Mouse (Mus musculus) retina, postnatal 1 day (tissue): Measurements from ENCODE around the gene Tspan15.
A peak's percentile ranks its signal among the peaks of the same experiment; 100 is the strongest.

ENCODE experiments used
- DNase-seq: peaks from one replicate; pipeline ENCODE4 v3.0.0-alpha.2; 2012

The Tspan15 gene

GRCm38 (mm10) chr10:62230708-62231394 is at the start of gene Tspan15:
Tspan15 (minus strand) TSS chr10:62231251.
- peak; percentile 97 for DNase-seq

DNA sequence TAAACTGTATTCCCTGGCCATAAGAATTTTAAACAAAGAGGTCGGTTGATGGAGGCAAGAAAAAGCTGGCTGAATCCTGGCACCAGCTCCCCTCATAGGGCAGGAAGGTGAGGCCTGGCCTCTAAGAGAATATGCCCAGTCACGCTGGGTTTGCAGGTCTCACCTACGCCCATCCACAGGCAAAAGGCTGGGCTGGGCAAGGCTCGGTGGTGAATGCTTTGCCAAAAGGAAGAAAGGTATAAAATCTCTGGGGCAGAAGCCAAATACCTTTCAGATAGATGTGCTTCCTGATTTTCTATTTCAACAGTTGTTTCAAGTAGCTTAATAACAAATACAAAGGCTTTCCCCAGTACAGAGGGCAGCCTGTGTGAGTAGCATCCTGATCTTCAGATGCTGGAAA is 48.6 kb upstream of the Tspan15 start:
- no peak for DNase-seq

DNA sequence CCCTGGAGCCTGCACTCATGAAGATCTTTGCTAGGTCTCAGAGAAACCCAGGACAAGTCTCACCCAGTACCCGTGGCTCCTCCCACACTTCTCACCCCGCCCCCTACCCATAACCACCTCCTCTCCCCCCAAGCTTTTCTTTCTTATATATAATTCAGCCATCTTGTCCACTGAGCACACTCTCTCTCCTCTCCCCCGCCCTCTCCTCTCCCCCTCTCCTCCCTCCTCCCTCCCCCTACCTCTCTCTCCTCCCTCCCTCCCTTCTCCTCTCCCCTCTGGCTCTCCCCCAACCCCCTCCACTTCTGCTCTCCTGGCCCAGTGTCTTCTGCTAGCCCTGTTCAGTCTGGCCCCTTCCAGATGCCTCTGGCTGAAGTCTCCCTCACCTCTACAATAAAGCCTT is 48.0 kb upstream of the Tspan15 start:
- peak; percentile 61 for DNase-seq

- no peak for DNase-seq
Observed at GRCm38 (mm10) chr10:62277499-62278293, 46.6 kb upstream of the Tspan15 start.

- peak; percentile 87 for DNase-seq
Observed at GRCm38 (mm10) chr10:62275235-62275634, 44.2 kb upstream of the Tspan15 start.

- no peak for DNase-seq
Observed at GRCm38 (mm10) chr10:62269278-62269677, 38.2 kb upstream of the Tspan15 start.

- DNase-seq: no peak
Observed at GRCm38 (mm10) chr10:62264299-62264698, 33.2 kb upstream of the Tspan15 start.

- DNase-seq: peak; percentile 97
Observed at GRCm38 (mm10) chr10:62261115-62261886, 30.2 kb upstream of the Tspan15 start.

GRCm38 (mm10) chr10:62258298-62258697 is 27.2 kb upstream of the Tspan15 start:
- no peak for DNase-seq

- DNase-seq: no peak
Observed at GRCm38 (mm10) chr10:62252496-62253235, 21.6 kb upstream of the Tspan15 start.

DNA sequence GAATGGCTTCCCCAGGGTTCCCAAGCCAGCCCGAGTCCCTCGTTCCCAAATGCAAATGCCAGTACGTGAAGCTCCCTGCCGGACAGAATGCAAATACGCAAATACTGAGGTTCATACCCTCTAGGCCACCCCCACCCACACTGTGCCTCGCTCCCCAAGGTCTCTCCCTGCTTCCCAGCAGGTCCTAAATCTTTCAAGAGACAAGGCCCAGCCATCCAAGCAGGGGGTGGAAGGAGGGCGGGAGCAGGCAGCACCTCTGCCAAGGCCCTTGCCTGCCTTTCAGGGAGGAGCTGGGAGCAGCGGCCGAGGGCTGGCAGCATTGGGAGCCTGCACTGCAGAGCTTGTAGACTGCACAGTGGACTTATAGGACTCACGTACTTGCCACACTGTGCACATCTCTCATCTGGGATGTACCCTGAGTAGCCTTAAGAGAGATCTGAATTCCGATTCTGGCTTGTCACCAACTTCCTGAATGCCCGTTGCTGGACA is 21.0 kb upstream of the Tspan15 start, which contains the start of gene Tacr2:
Gene Tacr2, plus strand, starts transcription at position 439 of the 489 bp plus-strand sequence.
- DNase-seq: no peak

- no peak for DNase-seq
Observed at GRCm38 (mm10) chr10:62247815-62248214, 16.8 kb upstream of the Tspan15 start.

DNA sequence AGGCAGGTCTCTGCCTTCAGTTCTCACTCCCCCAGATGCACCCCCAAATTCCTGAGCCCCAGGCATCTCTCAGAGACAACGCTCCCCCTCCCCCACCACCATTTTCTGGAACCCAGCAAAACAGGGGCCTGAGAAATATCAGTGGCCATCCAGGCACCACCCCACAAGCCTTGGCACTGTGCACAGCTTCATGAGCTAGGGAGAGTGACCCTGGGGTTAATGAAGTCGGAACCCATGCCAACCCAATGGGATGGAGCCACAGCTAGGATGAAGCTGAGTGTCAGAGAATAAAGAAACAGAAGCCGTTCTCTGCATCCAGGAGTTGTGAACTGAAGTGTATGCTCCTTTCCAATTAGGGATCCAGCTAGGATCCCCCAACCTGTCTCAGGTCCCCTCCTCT is 16.1 kb upstream of the Tspan15 start:
- DNase-seq: no peak

GRCm38 (mm10) chr10:62244067-62244466 is 13.0 kb upstream of the Tspan15 start:
- no peak for DNase-seq

DNA sequence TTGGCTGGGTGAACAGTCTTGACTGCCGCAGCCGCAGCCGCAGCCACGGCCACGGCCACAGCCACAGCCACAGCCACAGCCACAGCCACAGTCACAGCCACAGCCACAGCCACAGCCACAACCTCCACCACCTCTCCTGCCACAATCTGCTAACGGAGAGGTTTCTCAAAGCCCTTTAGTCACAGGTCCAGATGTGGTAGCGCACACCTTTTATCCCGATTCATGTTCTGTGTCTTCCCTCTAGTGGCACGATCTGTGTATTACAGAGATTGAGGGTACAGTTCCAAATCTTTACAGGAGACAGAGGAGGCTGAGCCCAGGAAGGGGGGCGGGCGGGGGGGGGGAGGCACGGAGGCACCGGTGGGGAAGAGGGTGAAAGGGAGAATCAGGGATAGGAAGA is 11.8 kb upstream of the Tspan15 start:
- peak; percentile 86 for DNase-seq

GRCm38 (mm10) chr10:62242358-62242757 is 11.3 kb upstream of the Tspan15 start:
- no peak for DNase-seq

GRCm38 (mm10) chr10:62239270-62239669 is 8.2 kb upstream of the Tspan15 start:
- DNase-seq: peak; percentile 55

DNA sequence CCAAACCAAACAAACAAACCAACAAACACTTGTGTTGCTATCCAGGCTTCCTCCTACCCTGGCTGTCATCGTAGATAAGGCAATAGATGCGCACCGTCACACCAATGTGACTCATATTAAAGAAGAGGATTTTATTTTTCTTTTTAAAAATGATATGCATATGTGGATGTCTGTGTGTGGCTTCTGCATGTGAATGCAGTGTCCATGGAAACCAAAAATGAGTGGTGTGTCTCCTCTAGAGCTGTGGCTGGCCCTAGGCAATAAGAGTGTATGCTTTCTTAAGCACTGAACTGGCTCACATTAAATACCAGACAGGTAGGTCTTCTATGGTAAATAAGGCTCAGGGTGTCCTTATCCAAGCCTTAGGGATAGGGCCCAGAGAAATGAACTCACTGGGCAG is 7.6 kb upstream of the Tspan15 start:
- DNase-seq: no peak

DNA sequence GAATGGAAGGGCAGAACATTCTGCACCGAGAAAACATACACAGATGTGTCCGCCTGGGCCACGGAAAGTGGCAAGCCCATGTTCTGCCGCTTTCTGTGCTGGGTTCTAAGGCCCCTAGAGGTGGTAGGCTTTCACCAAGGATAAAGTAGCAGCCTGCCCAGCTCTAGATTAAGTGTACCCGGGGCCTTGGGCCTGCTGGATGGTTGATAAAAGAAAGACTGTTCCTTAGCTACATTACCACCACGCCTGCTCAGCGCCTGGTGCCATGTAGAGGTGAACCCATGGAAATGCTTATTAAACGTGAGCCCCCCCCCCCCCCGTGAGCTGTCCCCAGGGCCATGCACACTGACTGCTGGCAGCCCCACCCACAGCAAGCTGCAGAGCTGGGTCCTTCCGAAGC is 6.2 kb upstream of the Tspan15 start:
- no peak for DNase-seq

DNA sequence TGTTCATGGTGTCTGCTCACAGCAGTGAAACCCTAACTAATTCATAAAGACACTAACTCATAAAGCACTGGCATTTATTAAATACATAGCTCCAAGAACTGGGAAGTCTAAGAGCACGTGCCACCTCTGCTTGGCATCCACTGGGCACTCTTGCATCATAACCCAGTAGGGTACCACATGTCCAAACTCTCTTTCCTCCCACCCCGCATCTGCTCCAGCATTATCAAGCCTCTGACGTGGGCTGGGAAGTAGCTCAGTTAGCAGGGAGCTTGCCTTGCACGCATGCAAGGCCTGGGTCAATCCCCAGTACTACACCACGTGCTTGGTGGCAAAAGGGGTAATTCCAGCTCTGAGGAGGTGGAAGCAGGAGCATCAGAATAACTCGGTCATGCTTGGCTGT is 5.1 kb upstream of the Tspan15 start:
- no peak for DNase-seq

GRCm38 (mm10) chr10:62231811-62232210 is 760 bp upstream of the Tspan15 start:
- no peak for DNase-seq

DNA sequence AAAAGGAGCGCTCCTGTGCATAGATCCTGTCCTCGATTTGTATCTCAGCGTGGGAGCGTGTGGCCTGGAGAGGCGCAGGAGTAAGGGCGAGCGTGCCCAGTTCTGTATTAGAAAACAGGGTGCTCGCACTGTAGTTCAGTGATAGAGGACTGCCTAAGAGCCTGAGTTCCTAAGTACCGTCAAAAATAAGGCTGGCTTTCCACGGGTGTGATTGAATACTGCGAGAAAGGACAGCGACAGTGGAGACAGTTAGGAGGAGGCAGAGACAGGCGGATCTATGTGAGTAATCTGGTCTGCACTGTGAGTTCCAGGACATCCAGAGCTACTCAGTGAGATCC is 313 bp upstream of the Tspan15 start:
- DNase-seq: no peak

GRCm38 (mm10) chr10:62228126-62228525 is 2.9 kb downstream of the Tspan15 start:
- no peak for DNase-seq
